Mouse (Mus musculus) midbrain, embryonic 13.5 days (tissue): Measurements from ENCODE around the gene 6030408B16Rik. TPM values are rescaled to one million over a fixed set of nuclear protein-coding genes. Genes with fewer than 3 reads are reported as not detected.
A peak's percentile ranks its signal among the peaks of the same experiment; 100 is the strongest.

Experiments used
- ATAC-seq: fragments of 200-750 bp; cut with Nextera tagmentation; 2 replicates; pipeline ENCODE4 v1.8.0; 2017; ENCODE audit warnings: mild to moderate bottlenecking, moderate TSS enrichment, moderate library complexity
- H3K27ac ChIP-seq: fragments of 300-500 bp; sonication (generic); 2 replicates; pipeline ENCODE4 v1.5.1; 2015; ENCODE audit warnings: inconsistent platforms, mild to moderate bottlenecking, moderate library complexity
- H3K27me3 ChIP-seq: fragments of 300-500 bp; sonication (generic); 2 replicates; pipeline ENCODE4 v1.6.1; 2015; ENCODE audit warnings: mild to moderate bottlenecking, inconsistent platforms
- H3K36me3 ChIP-seq: fragments of 300-500 bp; sonication (generic); 2 replicates; pipeline ENCODE4 v1.6.1; 2015; ENCODE audit warnings: mild to moderate bottlenecking, inconsistent platforms
- H3K4me1 ChIP-seq: fragments of 300-500 bp; sonication (generic); replicated peaks from 2 replicates; pipeline ENCODE4 v1.6.1; 2015; ENCODE audit warnings: inconsistent platforms
- H3K4me2 ChIP-seq: fragments of 300-500 bp; sonication (generic); replicated peaks from 2 replicates; pipeline ENCODE4 v1.6.1; 2015; ENCODE audit warnings: moderate library complexity, mild to moderate bottlenecking, inconsistent platforms
- H3K4me3 ChIP-seq: fragments of 300-500 bp; sonication (generic); replicated peaks from 2 replicates; pipeline ENCODE4 v1.5.1; 2015; ENCODE audit warnings: mild to moderate bottlenecking, inconsistent platforms
- H3K9ac ChIP-seq: fragments of 300-500 bp; sonication (generic); replicated peaks from 2 replicates; pipeline ENCODE4 v1.6.1; 2015; ENCODE audit warnings: mild to moderate bottlenecking, inconsistent platforms
- H3K9me3 ChIP-seq: fragments of 300-500 bp; sonication (generic); 2 replicates; pipeline ENCODE4 v1.6.1; 2016; ENCODE audit warnings: mild to moderate bottlenecking, inconsistent platforms
- WGBS: fragments of 180-500 bp; shearing (Covaris S2); methylation state at CpG from one replicate; pipeline ENCODE4 v1.1.7; 2015; 5-methylcytosine and 5-hydroxymethylcytosine counted together
- polyA plus RNA-seq: library from polyadenylated mRNA; unstranded; fragments of >200 nt; fragmentation: Nextera tagmentation; extraction: Ambion mirVana; gene quantifications from 2 replicates; pipeline ENCODE4 v1.2.1, GENCODE M21; 2015

The 6030408B16Rik gene
- polyA plus RNA-seq, 1 experiment from 2014 or later, result 0.26 TPM

DNA sequence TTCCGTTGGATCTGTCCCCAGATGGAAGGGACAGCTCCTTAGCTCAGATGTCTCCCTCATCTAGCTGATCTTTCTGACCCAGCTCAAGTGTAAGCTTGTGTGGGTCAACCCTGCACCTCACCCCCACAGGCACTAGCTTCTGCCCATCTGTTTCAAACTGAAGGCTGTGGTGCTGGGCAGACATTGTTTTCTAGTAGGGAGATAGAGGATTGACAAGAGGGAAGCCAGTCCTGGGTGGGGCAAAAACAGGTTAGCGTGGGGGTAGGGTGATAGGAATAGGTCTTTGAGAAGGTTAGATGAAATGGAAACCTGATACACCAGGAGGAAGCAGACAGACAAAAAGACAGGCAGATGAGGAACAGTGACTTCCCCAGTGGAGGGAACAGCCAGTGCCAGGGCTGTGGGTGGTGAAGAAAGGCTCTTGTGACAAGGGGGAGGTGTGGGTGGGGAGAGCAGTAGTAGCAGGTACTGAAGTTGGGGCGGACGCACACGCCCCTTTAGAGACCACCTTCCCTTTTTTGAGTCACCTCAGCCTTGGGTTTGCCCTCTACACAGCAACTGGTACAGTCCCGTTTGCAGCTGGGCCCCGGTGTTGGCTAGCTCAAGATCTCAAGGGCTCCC, 37.1 kb upstream of the 6030408B16Rik start:
- Histone ChIP-seq H3K4me1 (peaks cover 12% of the 10 kb centered on the region; the same call in 1 of the 2 replicates), H3K4me2 (no peak overlapping the region), H3K9ac (no peak overlapping the region), H3K27ac (no peak overlapping the region), H3K27me3 (peaks cover 29% of the 10 kb centered on the region; the same call in 1 of the 2 replicates), H3K4me3 (no peak overlapping the region), H3K36me3 (no peaks in the 10 kb centered on the region), H3K9me3 (no peaks in the 10 kb centered on the region)
- no peak for ATAC-seq
- WGBS, result 83% methylated on average over 7 of the region's 7 CpGs

- no peak for ATAC-seq
- H3K4me3 ChIP-seq, result no peak overlapping the region
- H3K27me3 ChIP-seq, result peaks cover 25% of the 10 kb centered on the region; the same call in 1 of the 2 replicates
- no peak overlapping the region for H3K27ac ChIP-seq
- H3K9me3 ChIP-seq, result no peaks in the 10 kb centered on the region
- WGBS, result 78% methylated on average over 14 of the region's 14 CpGs
- H3K9ac ChIP-seq, result no peak overlapping the region
- H3K4me1 ChIP-seq, result peaks cover 12% of the 10 kb centered on the region; the same call in 1 of the 2 replicates
- no peak overlapping the region for H3K4me2 ChIP-seq
- no peaks in the 10 kb centered on the region for H3K36me3 ChIP-seq
Observed at GRCm38 (mm10) chr15:101256463-101257206, 36.4 kb upstream of the 6030408B16Rik start.

DNA sequence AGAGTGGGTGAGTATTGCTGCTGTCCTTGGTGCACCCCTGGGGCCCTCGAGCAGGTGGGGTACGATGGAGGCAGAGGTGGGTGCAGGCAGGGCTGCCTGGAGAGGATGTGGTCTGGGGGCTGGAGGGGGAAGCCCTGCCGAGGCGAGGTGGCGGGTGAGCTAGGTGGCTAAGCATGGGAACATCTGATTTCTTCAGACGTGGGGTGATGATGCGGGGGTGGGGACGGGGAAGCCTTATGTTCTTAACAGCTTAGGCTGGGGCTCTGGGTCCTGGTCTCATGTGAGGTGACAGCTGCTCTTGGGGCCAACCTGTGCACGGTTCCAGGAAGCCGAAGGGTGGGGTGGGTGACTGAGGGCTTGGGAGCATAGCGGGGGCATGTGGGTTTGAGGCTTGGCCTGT, 34.6 kb upstream of the 6030408B16Rik start:
- WGBS, result 94% methylated on average over 11 of the region's 11 CpGs
- H3K27ac ChIP-seq, result no peak overlapping the region
- peaks cover 12% of the 10 kb centered on the region; the same call in 1 of the 2 replicates for H3K4me1 ChIP-seq

GRCm38 (mm10) chr15:101259922-101260321, 33.1 kb upstream of the 6030408B16Rik start:
- Histone ChIP-seq H3K4me2 (no peak overlapping the region), H3K36me3 (no peaks in the 10 kb centered on the region), H3K4me1 (peaks cover 5% of the 10 kb centered on the region; the same call in 1 of the 2 replicates), H3K9ac (no peak overlapping the region), H3K9me3 (no peaks in the 10 kb centered on the region), H3K27ac (no peak overlapping the region), H3K27me3 (peaks cover 9% of the 10 kb centered on the region; the same call in 1 of the 2 replicates), H3K4me3 (no peak overlapping the region)
- no peak for ATAC-seq
- 70% methylated on average over 3 of the region's 3 CpGs for WGBS

More for the DNA sequence above, 34.6 kb upstream of the 6030408B16Rik start:
- H3K27me3 ChIP-seq, result peaks cover 12% of the 10 kb centered on the region; the same call in 1 of the 2 replicates
- H3K4me2 ChIP-seq, result no peak overlapping the region
- no peak overlapping the region for H3K4me3 ChIP-seq
- H3K9ac ChIP-seq, result no peak overlapping the region
- H3K9me3 ChIP-seq, result no peaks in the 10 kb centered on the region
- no peaks in the 10 kb centered on the region for H3K36me3 ChIP-seq
- no peak for ATAC-seq

DNA sequence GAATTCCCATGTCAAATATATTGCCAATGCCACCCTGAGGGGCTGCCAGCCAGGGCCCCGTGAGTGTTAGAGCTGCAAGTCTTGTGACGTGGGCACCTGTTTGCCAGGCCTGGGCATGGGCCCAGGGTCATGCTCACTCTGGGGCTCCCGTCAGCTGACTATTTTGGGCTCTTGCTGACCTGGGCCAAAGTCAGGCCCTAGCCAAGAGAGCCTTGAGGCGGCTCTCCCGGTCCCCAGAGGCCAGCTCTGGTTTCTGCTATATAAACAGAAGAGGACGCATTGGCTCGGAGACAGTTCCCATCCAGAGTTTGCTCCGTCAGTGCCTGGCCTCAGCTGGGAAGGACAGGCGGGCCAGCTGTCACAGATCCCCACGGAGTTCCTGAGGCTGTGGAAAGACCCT, 32.6 kb upstream of the 6030408B16Rik start:
- no peak for ATAC-seq
- Histone ChIP-seq H3K9me3 (no peaks in the 10 kb centered on the region), H3K4me2 (no peak overlapping the region), H3K9ac (no peak overlapping the region), H3K27me3 (peaks cover 12% of the 10 kb centered on the region), H3K4me3 (no peak overlapping the region), H3K27ac (no peak overlapping the region), H3K4me1 (0 out of 2 replicates have a peak, but pooled peaks cover 4% of the 10 kb centered on the region), H3K36me3 (no peaks in the 10 kb centered on the region)
- WGBS, result 74% methylated on average over 10 of the region's 10 CpGs

GRCm38 (mm10) chr15:101260874-101261622, 32.0 kb upstream of the 6030408B16Rik start:
- Histone ChIP-seq H3K27ac (peak overlapping the region; percentile 25; the same call in 1 of the 2 replicates), H3K36me3 (no peaks in the 10 kb centered on the region), H3K4me3 (no peak overlapping the region), H3K4me1 (peaks cover 10% of the 10 kb centered on the region), H3K9me3 (no peaks in the 10 kb centered on the region), H3K4me2 (no peak overlapping the region), H3K27me3 (peaks cover 17% of the 10 kb centered on the region), H3K9ac (no peak overlapping the region)
- ATAC-seq, result no peak
- 74% methylated on average over 13 of the region's 13 CpGs for WGBS

- Histone ChIP-seq H3K9me3 (no peaks in the 10 kb centered on the region), H3K4me1 (peaks cover 25% of the 10 kb centered on the region), H3K27ac (no peak overlapping the region), H3K9ac (no peak overlapping the region), H3K27me3 (peaks cover 24% of the 10 kb centered on the region), H3K36me3 (no peaks in the 10 kb centered on the region), H3K4me2 (no peak overlapping the region), H3K4me3 (no peak overlapping the region)
- 70% methylated on average over 5 of the region's 5 CpGs for WGBS
- no peak for ATAC-seq
Observed at GRCm38 (mm10) chr15:101262502-101262901, 30.5 kb upstream of the 6030408B16Rik start.

- peaks cover 21% of the 10 kb centered on the region for H3K4me1 ChIP-seq
- H3K4me2 ChIP-seq, result peak overlapping the region; percentile 83
- no peaks in the 10 kb centered on the region for H3K9me3 ChIP-seq
- peak overlapping the region; percentile 61 for H3K9ac ChIP-seq
- peaks cover 37% of the 10 kb centered on the region for H3K27me3 ChIP-seq
- peak; percentile 69 for ATAC-seq
- peak overlapping the region; percentile 47 for H3K4me3 ChIP-seq
- WGBS, result under 1% methylated on average over 53 of the region's 57 CpGs
- H3K36me3 ChIP-seq, result peaks cover 11% of the 10 kb centered on the region; the same call in 1 of the 2 replicates
- no peak overlapping the region for H3K27ac ChIP-seq
Observed at GRCm38 (mm10) chr15:101266132-101266963, 26.7 kb upstream of the 6030408B16Rik start.

GRCm38 (mm10) chr15:101267053-101268032, 25.7 kb upstream of the 6030408B16Rik start:
- H3K4me1 ChIP-seq, result peaks cover 21% of the 10 kb centered on the region
- H3K36me3 ChIP-seq, result peaks cover 11% of the 10 kb centered on the region; the same call in 1 of the 2 replicates
- WGBS, result 6% methylated on average over 25 of the region's 25 CpGs
- ATAC-seq, result no peak
- H3K27me3 ChIP-seq, result peaks cover 37% of the 10 kb centered on the region
- H3K9me3 ChIP-seq, result no peaks in the 10 kb centered on the region
- H3K4me2 ChIP-seq, result peak overlapping the region; percentile 83
- H3K9ac ChIP-seq, result peak overlapping the region; percentile 61
- peak overlapping the region; percentile 47 for H3K4me3 ChIP-seq
- no peak overlapping the region for H3K27ac ChIP-seq

GRCm38 (mm10) chr15:101270101-101270820, 22.8 kb upstream of the 6030408B16Rik start:
- no peak overlapping the region for H3K4me3 ChIP-seq
- H3K9me3 ChIP-seq, result no peaks in the 10 kb centered on the region
- H3K36me3 ChIP-seq, result peaks cover 31% of the 10 kb centered on the region
- H3K27ac ChIP-seq, result no peak overlapping the region
- H3K4me1 ChIP-seq, result peaks cover 21% of the 10 kb centered on the region
- no peak for ATAC-seq
- no peak overlapping the region for H3K9ac ChIP-seq
- H3K4me2 ChIP-seq, result no peak overlapping the region
- peaks cover 35% of the 10 kb centered on the region for H3K27me3 ChIP-seq
- 92% methylated on average over 29 of the region's 29 CpGs for WGBS
